Mouse (Mus musculus) heart, embryonic 10.5 days (tissue): ENCODE data around the gene Csf2rb2. TPM values are rescaled to one million over a fixed set of nuclear protein-coding genes. Genes with fewer than 3 reads are reported as not detected.

Experiments
- DNase-seq: peaks from one replicate; pipeline ENCODE4 v3.0.0-alpha.2; 2017; ENCODE audit warnings: low spot score
- H3K27ac ChIP-seq: fragments of 300-500 bp; sonication (generic); 2 replicates; pipeline ENCODE4 v1.5.1; 2016; ENCODE audit warnings: mild to moderate bottlenecking
- H3K27me3 ChIP-seq: fragments of 300-500 bp; sonication (generic); 2 replicates; pipeline ENCODE4 v1.6.1; 2016; ENCODE audit warnings: mild to moderate bottlenecking; ENCODE audit not compliant: poor library complexity, insufficient read depth, severe bottlenecking
- H3K36me3 ChIP-seq: fragments of 300-500 bp; sonication (generic); 2 replicates; pipeline ENCODE4 v1.6.1; 2016; ENCODE audit warnings: mild to moderate bottlenecking, moderate library complexity
- H3K4me1 ChIP-seq: fragments of 300-500 bp; sonication (generic); 2 replicates; pipeline ENCODE4 v1.6.1; 2016; ENCODE audit warnings: mild to moderate bottlenecking
- H3K4me3 ChIP-seq: fragments of 300-500 bp; sonication (generic); 2 replicates; pipeline ENCODE4 v1.5.1; 2016; ENCODE audit warnings: mild to moderate bottlenecking, moderate library complexity
- H3K9me3 ChIP-seq: fragments of 300-500 bp; sonication (generic); 2 replicates; pipeline ENCODE4 v1.6.1; 2016; ENCODE audit warnings: mild to moderate bottlenecking, moderate library complexity
- WGBS: fragments of 180-500 bp; shearing (Covaris S2); methylation state at CpG from one replicate; pipeline ENCODE4 v1.1.7; 2016; 5-methylcytosine and 5-hydroxymethylcytosine counted together
- microRNA-seq: library from miRNA; unstranded; fragments of <30 nt; microRNA quantifications from one replicate; pipeline ENCODE4, GENCODE M21; 2017
- polyA plus RNA-seq: library from polyadenylated mRNA; unstranded; fragments of >200 nt; fragmentation: Nextera tagmentation; extraction: Ambion mirVana; gene quantifications from 2 replicates; pipeline ENCODE4 v1.2.1, GENCODE M21; 2016

The Csf2rb2 gene
- polyA plus RNA-seq, 1 experiment from 2014 or later = 1.5 TPM

GRCm38 (mm10) chr15:78241335-78241734 is 64.2 kb downstream of the Csf2rb2 start:
- H3K27ac ChIP-seq = no peak overlapping the region
- H3K9me3 ChIP-seq = no peaks in the 10 kb centered on the region
- WGBS = 50% methylated on average over 11 of the region's 11 CpGs
- H3K4me3 ChIP-seq = no peak overlapping the region
- no peaks in the 10 kb centered on the region for H3K36me3 ChIP-seq
- H3K4me1 ChIP-seq = peaks cover 10% of the 10 kb centered on the region
- peaks cover 41% of the 10 kb centered on the region for H3K27me3 ChIP-seq
- no peak for DNase-seq

- Histone ChIP-seq H3K4me1 (peaks cover 18% of the 10 kb centered on the region), H3K27me3 (peaks cover 39% of the 10 kb centered on the region), H3K4me3 (no peak overlapping the region), H3K36me3 (no peaks in the 10 kb centered on the region), H3K9me3 (no peaks in the 10 kb centered on the region), H3K27ac (no peak overlapping the region; the same call in 1 of the 2 replicates)
- 61% methylated on average over 14 of the region's 14 CpGs for WGBS
- DNase-seq = no peak
These were observed 65.4 kb downstream of the Csf2rb2 start for GRCm38 (mm10) chr15:78239956-78240617.

- Histone ChIP-seq H3K4me3 (no peak overlapping the region), H3K9me3 (no peaks in the 10 kb centered on the region), H3K27ac (no peak overlapping the region), H3K4me1 (peaks cover 22% of the 10 kb centered on the region), H3K27me3 (peaks cover 33% of the 10 kb centered on the region), H3K36me3 (no peaks in the 10 kb centered on the region)
- DNase-seq = no peak
- WGBS = 22% methylated on average over 10 of the region's 10 CpGs
These were observed 66.1 kb downstream of the Csf2rb2 start for GRCm38 (mm10) chr15:78239453-78239852.

GRCm38 (mm10) chr15:78234823-78235509 is 70.6 kb downstream of the Csf2rb2 start:
- Histone ChIP-seq H3K4me3 (no peak overlapping the region), H3K27me3 (peaks cover 6% of the 10 kb centered on the region; the same call in 1 of the 2 replicates), H3K9me3 (no peaks in the 10 kb centered on the region), H3K36me3 (no peaks in the 10 kb centered on the region), H3K4me1 (peaks cover 13% of the 10 kb centered on the region; the same call in 1 of the 2 replicates), H3K27ac (no peak overlapping the region)
- 72% methylated on average over 5 of the region's 5 CpGs for WGBS
- DNase-seq = no peak

Small RNA genes lying within 50 kb of the gene (microRNA-seq; reads per million reads assigned to microRNA genes)
- gene Mir7676-1 = not detected
- gene Mir7676-2 = not detected

Other genes starting within 250 kb of the Csf2rb2 start
- not detected in 2 replicates for gene Cacng2, start 185.7 kb downstream of the Csf2rb2 start, polyA plus RNA-seq
- gene Ift27, start 131.6 kb downstream of the Csf2rb2 start, polyA plus RNA-seq = 49.0 and 60.4 TPM in 2 replicates
- gene Pvalb, start 99.3 kb downstream of the Csf2rb2 start, polyA plus RNA-seq = 0.30 and 1.3 TPM in 2 replicates
- 7.5 and 12.3 TPM in 2 replicates for gene Ncf4, start 60.9 kb downstream of the Csf2rb2 start, polyA plus RNA-seq
- gene Csf2rb, start 20.0 kb upstream of the Csf2rb2 start, polyA plus RNA-seq = 8.2 and 9.3 TPM in 2 replicates
- gene Tex33, start 90.2 kb upstream of the Csf2rb2 start, polyA plus RNA-seq = not detected in 2 replicates
- 9.5 and 25.6 TPM in 2 replicates for gene Tst, start 100.2 kb upstream of the Csf2rb2 start, polyA plus RNA-seq
- gene Mpst, start 100.7 kb upstream of the Csf2rb2 start, polyA plus RNA-seq = 0.75 and 1.4 TPM in 2 replicates
- gene Kctd17, start 122.8 kb upstream of the Csf2rb2 start, polyA plus RNA-seq = 23.0 and 30.3 TPM in 2 replicates
- 0.06 and 1.7 TPM in 2 replicates for gene Tmprss6, start 162.9 kb upstream of the Csf2rb2 start, polyA plus RNA-seq
- not detected in 2 replicates for gene Il2rb, start 189.6 kb upstream of the Csf2rb2 start, polyA plus RNA-seq
- gene C1qtnf6, start 225.7 kb upstream of the Csf2rb2 start, polyA plus RNA-seq = 19.0 and 28.4 TPM in 2 replicates
- gene Sstr3, start 239.0 kb upstream of the Csf2rb2 start, polyA plus RNA-seq = 0.12 TPM in 1 of 2 replicates, not detected in the other